Mouse (Mus musculus) yolk sac, embryonic 10.5 days (tissue): ENCODE data around the gene Cacna1d.

Experiments used
- DNase-seq: peaks from one replicate; pipeline ENCODE4 v3.0.0-alpha.2; 2017; ENCODE audit warnings: low spot score

Gene Cacna1d

GRCm38 (mm10) chr14:30204526-30204925 is 286.7 kb downstream of the Cacna1d start:
- no peak for DNase-seq

- no peak for DNase-seq
Observed at GRCm38 (mm10) chr14:30200310-30200709, 290.9 kb downstream of the Cacna1d start.

GRCm38 (mm10) chr14:30198882-30199281 is 292.4 kb downstream of the Cacna1d start:
- DNase-seq = no peak

- no peak for DNase-seq
Observed at GRCm38 (mm10) chr14:30198116-30198515, 293.1 kb downstream of the Cacna1d start.

- no peak for DNase-seq
Observed at GRCm38 (mm10) chr14:30196959-30197358, 294.3 kb downstream of the Cacna1d start.

- no peak for DNase-seq
Observed at GRCm38 (mm10) chr14:30196235-30196634, 295.0 kb downstream of the Cacna1d start.

GRCm38 (mm10) chr14:30190308-30190971 is 300.8 kb downstream of the Cacna1d start:
- no peak for DNase-seq

GRCm38 (mm10) chr14:30185616-30186274 is 305.5 kb downstream of the Cacna1d start:
- no peak for DNase-seq

GRCm38 (mm10) chr14:30184445-30185152 is 306.7 kb downstream of the Cacna1d start:
- DNase-seq = no peak

GRCm38 (mm10) chr14:30184013-30184412 is 307.2 kb downstream of the Cacna1d start:
- DNase-seq = no peak

GRCm38 (mm10) chr14:30182624-30183524 is 308.4 kb downstream of the Cacna1d start:
- DNase-seq = no peak

- DNase-seq = no peak
Observed at GRCm38 (mm10) chr14:30178306-30178705, 312.9 kb downstream of the Cacna1d start.

- peak; percentile 24 for DNase-seq
Observed at GRCm38 (mm10) chr14:30177850-30178249, 313.4 kb downstream of the Cacna1d start.

- DNase-seq = no peak
Observed at GRCm38 (mm10) chr14:30175362-30175761, 315.9 kb downstream of the Cacna1d start.

GRCm38 (mm10) chr14:30172821-30173755 is 318.2 kb downstream of the Cacna1d start:
- no peak for DNase-seq

- DNase-seq = no peak
Observed at GRCm38 (mm10) chr14:30171593-30171992, 319.7 kb downstream of the Cacna1d start.

- no peak for DNase-seq
Observed at GRCm38 (mm10) chr14:30171008-30171407, 320.2 kb downstream of the Cacna1d start.

- DNase-seq = no peak
Observed at GRCm38 (mm10) chr14:30169455-30169854, 321.8 kb downstream of the Cacna1d start.

- no peak for DNase-seq
Observed at GRCm38 (mm10) chr14:30168902-30169301, 322.4 kb downstream of the Cacna1d start.

GRCm38 (mm10) chr14:30168387-30168786 is 322.9 kb downstream of the Cacna1d start:
- DNase-seq = no peak

- DNase-seq = no peak
Observed at GRCm38 (mm10) chr14:30167606-30168005, 323.6 kb downstream of the Cacna1d start.
